Mouse (Mus musculus) kidney, embryonic 14.5 days (tissue): ENCODE measurements at regions not wholly inside any gene's neighbourhood (a gene's known extent, or its start where the extent isn't known, plus 50 kb on each side); places are given as distances from the start of the nearest gene placed in this dataset.

ENCODE experiments used
- ATAC-seq: fragments of 200-750 bp; cut with Nextera tagmentation; 2 replicates; pipeline ENCODE4 v1.8.0; 2017; ENCODE audit warnings: moderate number of reproducible peaks, mild to moderate bottlenecking, moderate TSS enrichment, moderate library complexity; ENCODE audit not compliant: low FRiP score, low TSS enrichment
- H3K27ac ChIP-seq: fragments of 300-500 bp; sonication (generic); 2 replicates; pipeline ENCODE4 v1.5.1; 2014; ENCODE audit warnings: low read depth, mild to moderate bottlenecking, low read length, moderate library complexity, mixed read lengths
- H3K27me3 ChIP-seq: fragments of 300-500 bp; sonication (generic); 2 replicates; pipeline ENCODE4 v1.6.1; 2014; ENCODE audit warnings: mild to moderate bottlenecking, low read length; ENCODE audit not compliant: control insufficient read depth, insufficient read depth
- H3K36me3 ChIP-seq: fragments of 300-500 bp; sonication (generic); 2 replicates; pipeline ENCODE4 v1.6.1; 2014; ENCODE audit warnings: low read length, mixed read lengths; ENCODE audit not compliant: control insufficient read depth, insufficient read depth
- H3K4me1 ChIP-seq: fragments of 300-500 bp; sonication (generic); 2 replicates; pipeline ENCODE4 v1.6.1; 2014; ENCODE audit warnings: low read length, mixed read lengths; ENCODE audit not compliant: control insufficient read depth, insufficient read depth
- H3K4me2 ChIP-seq: fragments of 300-500 bp; sonication (generic); replicated peaks from 2 replicates; pipeline ENCODE4 v1.6.1; 2014; ENCODE audit warnings: low read depth, mild to moderate bottlenecking, low read length
- H3K4me3 ChIP-seq: fragments of 300-500 bp; sonication (generic); 2 replicates; pipeline ENCODE4 v1.5.1; 2014; ENCODE audit warnings: mild to moderate bottlenecking, low read length
- H3K9ac ChIP-seq: fragments of 300-500 bp; sonication (generic); 2 replicates; pipeline ENCODE4 v1.6.1; 2014; ENCODE audit warnings: low read depth, mild to moderate bottlenecking, low read length, moderate library complexity
- H3K9me3 ChIP-seq: fragments of 300-500 bp; sonication (generic); 2 replicates; pipeline ENCODE4 v1.6.1; 2016; ENCODE audit warnings: low read length; ENCODE audit not compliant: control insufficient read depth
- WGBS: fragments of 180-500 bp; shearing (Covaris S2); extraction: QIAGEN DNeasy Blood & Tissue Kit; methylation state at CpG from one replicate; pipeline ENCODE4 v1.1.7; 2014; 5-methylcytosine and 5-hydroxymethylcytosine counted together

- Histone ChIP-seq H3K36me3 (no peaks in the 10 kb centered on the region), H3K27ac (no peak overlapping the region), H3K9ac (no peak overlapping the region), H3K9me3 (no peaks in the 10 kb centered on the region), H3K4me3 (no peak overlapping the region), H3K27me3 (no peaks in the 10 kb centered on the region), H3K4me2 (no peak overlapping the region), H3K4me1 (no peaks in the 10 kb centered on the region)
- ATAC-seq, result no peak
- WGBS, result 84% methylated on average over 3 of the region's 3 CpGs
Observed at GRCm38 (mm10) chr16:55745094-55745493, 93.6 kb downstream of the Nfkbiz start.

GRCm38 (mm10) chr16:55741099-55741863 lies 97.4 kb downstream of the Nfkbiz start:
- no peaks in the 10 kb centered on the region for H3K4me1 ChIP-seq
- no peaks in the 10 kb centered on the region for H3K27me3 ChIP-seq
- H3K27ac ChIP-seq, result no peak overlapping the region
- no peak overlapping the region for H3K4me2 ChIP-seq
- 87% methylated on average over 2 of the region's 2 CpGs for WGBS
- no peak overlapping the region for H3K4me3 ChIP-seq
- H3K36me3 ChIP-seq, result no peaks in the 10 kb centered on the region
- no peaks in the 10 kb centered on the region for H3K9me3 ChIP-seq
- no peak for ATAC-seq
- no peak overlapping the region for H3K9ac ChIP-seq

- Histone ChIP-seq H3K4me1 (no peaks in the 10 kb centered on the region), H3K9me3 (no peaks in the 10 kb centered on the region), H3K27me3 (no peaks in the 10 kb centered on the region), H3K4me2 (no peak overlapping the region), H3K27ac (no peak overlapping the region), H3K36me3 (no peaks in the 10 kb centered on the region), H3K9ac (no peak overlapping the region), H3K4me3 (no peak overlapping the region)
- 87% methylated on average over 4 of the region's 4 CpGs for WGBS
- no peak for ATAC-seq
Observed at GRCm38 (mm10) chr16:55738741-55739140, 100.0 kb downstream of the Nfkbiz start.

- Histone ChIP-seq H3K4me2 (no peak overlapping the region), H3K27me3 (no peaks in the 10 kb centered on the region), H3K4me3 (no peak overlapping the region), H3K27ac (no peak overlapping the region), H3K9ac (no peak overlapping the region), H3K36me3 (no peaks in the 10 kb centered on the region), H3K4me1 (no peaks in the 10 kb centered on the region), H3K9me3 (no peaks in the 10 kb centered on the region)
- ATAC-seq, result no peak
- WGBS, result 93% methylated on average over 7 of the region's 7 CpGs
Observed at GRCm38 (mm10) chr16:55735476-55735968, 103.2 kb downstream of the Nfkbiz start.

GRCm38 (mm10) chr16:55734301-55734700 lies 104.4 kb downstream of the Nfkbiz start:
- H3K36me3 ChIP-seq, result no peaks in the 10 kb centered on the region
- H3K27ac ChIP-seq, result no peak overlapping the region
- ATAC-seq, result no peak
- no peak overlapping the region for H3K4me2 ChIP-seq
- H3K4me3 ChIP-seq, result no peak overlapping the region
- H3K4me1 ChIP-seq, result no peaks in the 10 kb centered on the region
- H3K9ac ChIP-seq, result no peak overlapping the region
- H3K27me3 ChIP-seq, result no peaks in the 10 kb centered on the region
- 78% methylated on average over 11 of the region's 11 CpGs for WGBS
- H3K9me3 ChIP-seq, result no peaks in the 10 kb centered on the region

GRCm38 (mm10) chr16:55733751-55734150 lies 104.9 kb downstream of the Nfkbiz start:
- H3K4me1 ChIP-seq, result no peaks in the 10 kb centered on the region
- no peaks in the 10 kb centered on the region for H3K9me3 ChIP-seq
- H3K4me2 ChIP-seq, result no peak overlapping the region
- 72% methylated on average over 4 of the region's 4 CpGs for WGBS
- no peak overlapping the region for H3K27ac ChIP-seq
- no peak overlapping the region for H3K4me3 ChIP-seq
- H3K36me3 ChIP-seq, result no peaks in the 10 kb centered on the region
- H3K9ac ChIP-seq, result no peak overlapping the region
- ATAC-seq, result no peak
- no peaks in the 10 kb centered on the region for H3K27me3 ChIP-seq

- Histone ChIP-seq H3K27ac (no peak overlapping the region), H3K4me3 (no peak overlapping the region), H3K36me3 (no peaks in the 10 kb centered on the region), H3K4me2 (no peak overlapping the region), H3K27me3 (no peaks in the 10 kb centered on the region), H3K9ac (no peak overlapping the region), H3K9me3 (no peaks in the 10 kb centered on the region), H3K4me1 (no peaks in the 10 kb centered on the region)
- 44% methylated on average over 8 of the region's 8 CpGs for WGBS
- ATAC-seq, result peak; percentile 46; the same call in 1 of the 2 replicates
Observed at GRCm38 (mm10) chr16:55731003-55731402, 107.7 kb downstream of the Nfkbiz start.

GRCm38 (mm10) chr16:55726538-55726937 lies 112.2 kb downstream of the Nfkbiz start:
- no peaks in the 10 kb centered on the region for H3K36me3 ChIP-seq
- H3K9me3 ChIP-seq, result no peaks in the 10 kb centered on the region
- H3K27me3 ChIP-seq, result no peaks in the 10 kb centered on the region
- H3K4me3 ChIP-seq, result no peak overlapping the region
- 0 out of 2 replicates have a peak, but pooled peaks have one; percentile 20 for ATAC-seq
- no peak overlapping the region for H3K27ac ChIP-seq
- H3K9ac ChIP-seq, result no peak overlapping the region
- 29% methylated on average over 3 of the region's 3 CpGs for WGBS
- H3K4me2 ChIP-seq, result no peak overlapping the region
- H3K4me1 ChIP-seq, result no peaks in the 10 kb centered on the region

GRCm38 (mm10) chr16:55720430-55720829 lies 118.3 kb downstream of the Nfkbiz start:
- WGBS, result 64% methylated on average over 3 of the region's 3 CpGs
- H3K36me3 ChIP-seq, result no peaks in the 10 kb centered on the region
- H3K4me3 ChIP-seq, result no peak overlapping the region
- H3K9me3 ChIP-seq, result no peaks in the 10 kb centered on the region
- no peak overlapping the region for H3K27ac ChIP-seq
- H3K27me3 ChIP-seq, result no peaks in the 10 kb centered on the region
- no peaks in the 10 kb centered on the region for H3K4me1 ChIP-seq
- H3K9ac ChIP-seq, result no peak overlapping the region
- H3K4me2 ChIP-seq, result no peak overlapping the region
- no peak for ATAC-seq
